In the genomic region with DNA sequence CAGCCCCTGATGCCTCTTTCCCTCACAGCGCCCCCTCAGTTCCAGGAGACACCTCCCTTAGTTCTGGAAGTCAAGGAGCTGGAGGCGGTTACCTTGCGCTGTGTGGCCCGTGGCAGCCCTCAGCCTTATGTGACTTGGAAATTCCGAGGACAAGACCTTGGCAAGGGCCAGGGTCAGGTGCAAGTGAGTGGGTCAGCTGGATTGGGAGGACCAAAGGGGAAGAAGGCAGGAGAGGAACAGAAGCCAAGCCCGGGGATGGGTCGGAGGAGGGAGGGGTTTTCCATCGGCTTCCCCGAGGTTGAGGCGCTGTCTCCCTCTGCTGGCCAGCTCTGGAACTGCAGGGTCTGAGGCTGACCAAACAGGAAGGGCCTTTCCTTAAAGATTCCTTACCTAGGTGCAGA, we compare ENCODE assay signal across 8 mouse cellular contexts. TPM values are rescaled to one million over a fixed set of nuclear protein-coding genes. Genes with fewer than 3 reads are reported as not detected.
A peak's percentile ranks its signal among the peaks of the same experiment; 100 is the strongest.
DNase-seq lines count a peak whose midpoint lies in the region; ATAC-seq lines count a peak whose summit lies in the region.

No protein-coding gene starts in this region.

- H3K27me3 ChIP-seq in intestine, embryonic 14.5 days (replicated peaks; ENCODE audit: control insufficient read depth, insufficient read depth, low read length), result no peaks in the 10 kb centered on the region

- H3K36me3 ChIP-seq in intestine, embryonic 14.5 days (ENCODE audit: control insufficient read depth, insufficient read depth, low read length), result peaks cover 60% of the 10 kb centered on the region

- DNase-seq in embryo, embryonic 10.5 days (ENCODE audit: low spot score), result peak; percentile 90
- DNase-seq in gastrocnemius, postnatal 36 days, result peak; percentile 87 to 88
- DNase-seq in intestine, embryonic 14.5 days (ENCODE audit: low spot score), result peak; percentile 99
- DNase-seq in left cerebral cortex, postnatal 14 days (ENCODE audit: low spot score in 2 of 2), result peak; percentile 77 to 89
- peak; percentile 88 for DNase-seq in right cerebral cortex, postnatal 14 days
- peak; percentile 91 for DNase-seq in urinary bladder, postnatal 14 days (ENCODE audit: low spot score)

- H3K9me3 ChIP-seq in intestine, embryonic 14.5 days (ENCODE audit: control insufficient read depth, low read length), result no peaks in the 10 kb centered on the region

- peaks cover 22% of the 10 kb centered on the region for H3K4me1 ChIP-seq in intestine, embryonic 14.5 days (replicated peaks; ENCODE audit: control insufficient read depth, insufficient read depth, low read length)

- peak; percentile 74 for ATAC-seq in activated CD4-positive, CD25-positive, alpha-beta regulatory T cell, adult 4 months
- ATAC-seq in intestine, embryonic 14.5 days (replicated peaks; ENCODE audit: low FRiP score, low TSS enrichment, low read depth), result peak; percentile 48
- ATAC-seq in megakaryocyte-erythroid progenitor cell, adult 5-6 weeks (replicated peaks; ENCODE audit: low FRiP score, low TSS enrichment, poor library complexity, severe bottlenecking), result peak; percentile 59

- intact Hi-C loops in gastrocnemius, postnatal 36 days (cut with DNase I), result loop anchor here (1.0 kb wide), 1 partner anchor 78 kb away; no protein-coding TSS in a partner anchor
- intact Hi-C loops in left cerebral cortex, postnatal 14 days (cut with DNase I), result loop anchor here (1.0 to 10.0 kb wide), 2 partner anchors 78 to 905 kb away; no protein-coding TSS in a partner anchor

- H3K4me3 ChIP-seq in intestine, embryonic 14.5 days (ENCODE audit: low read depth, low read length), result peak overlapping the region; percentile 13; the same call in 1 of the 2 replicates

- no peak overlapping the region for H3K27ac ChIP-seq in intestine, embryonic 14.5 days (ENCODE audit: low read depth)

- H3K9ac ChIP-seq in intestine, embryonic 14.5 days (ENCODE audit: low read length), result 0 out of 2 replicates have a peak overlapping the region, but pooled peaks have one; percentile 10

- peak overlapping the region; percentile 43 for H3K4me2 ChIP-seq in intestine, embryonic 14.5 days (ENCODE audit: low read length)

- WGBS in intestine, embryonic 14.5 days, result 11% methylated on average over 10 of the region's 10 CpGs

RNA-seq across cellular contexts. Expression of a gene that starts 8.7 kb away (rescaled TPM):
- not detected for polyA plus RNA-seq in activated CD4-positive, CD25-positive, alpha-beta regulatory T cell, adult 4 months (2017; shearing (Covaris generic))
- total RNA-seq in gastrocnemius, postnatal 36 days (2021), result under 1 TPM; 0.36 to 0.59 TPM
- 40.9 and 44.3 TPM in 2 replicates for polyA plus RNA-seq in intestine, embryonic 14.5 days (2014; fragmentation: Nextera tagmentation; extraction: Ambion mirVana)
- total RNA-seq in left cerebral cortex, postnatal 14 days (2021), result 10 to 100 TPM; 10.9 to 15.2 TPM
- not detected in 2 replicates for total RNA-seq in megakaryocyte-erythroid progenitor cell, adult 5-6 weeks (2014; fragmentation: Nextera tagmentation)
- 0.09 TPM in 1 of 2 replicates, not detected in the other for total RNA-seq in megakaryocyte-erythroid progenitor cell, adult 5-6 weeks (2017)

RNA-seq across cellular contexts. Expression of a gene that starts 9.6 kb away (rescaled TPM):
- 100 to 1,000 TPM; 319 to 387 TPM for polyA plus RNA-seq in activated CD4-positive, CD25-positive, alpha-beta regulatory T cell, adult 4 months (2017; shearing (Covaris generic))
- total RNA-seq in gastrocnemius, postnatal 36 days (2021), result 10 to 100 TPM; 20.4 to 23.5 TPM
- 241 TPM in 2 replicates for polyA plus RNA-seq in intestine, embryonic 14.5 days (2014; fragmentation: Nextera tagmentation; extraction: Ambion mirVana)
- 10 to 100 TPM; 12.3 to 15.1 TPM for total RNA-seq in left cerebral cortex, postnatal 14 days (2021)
- 244 and 269 TPM in 2 replicates for total RNA-seq in megakaryocyte-erythroid progenitor cell, adult 5-6 weeks (2014; fragmentation: Nextera tagmentation)
- total RNA-seq in megakaryocyte-erythroid progenitor cell, adult 5-6 weeks (2017), result 147 and 171 TPM in 2 replicates

RNA-seq across cellular contexts. Expression of a gene that starts 15.1 kb away (rescaled TPM):
- polyA plus RNA-seq in activated CD4-positive, CD25-positive, alpha-beta regulatory T cell, adult 4 months (2017; shearing (Covaris generic)), result under 1 TPM in 1 of 2 experiments, not detected in 1; 0.25 TPM
- total RNA-seq in gastrocnemius, postnatal 36 days (2021), result under 1 TPM; 0.20 to 0.33 TPM
- polyA plus RNA-seq in intestine, embryonic 14.5 days (2014; fragmentation: Nextera tagmentation; extraction: Ambion mirVana), result 1.8 and 2.0 TPM in 2 replicates
- under 1 TPM; 0.53 to 0.93 TPM for total RNA-seq in left cerebral cortex, postnatal 14 days (2021)
- not detected in 2 replicates for total RNA-seq in megakaryocyte-erythroid progenitor cell, adult 5-6 weeks (2014; fragmentation: Nextera tagmentation)
- total RNA-seq in megakaryocyte-erythroid progenitor cell, adult 5-6 weeks (2017), result not detected in 2 replicates

RNA-seq across cellular contexts. Expression of a gene that starts 30.3 kb away (rescaled TPM):
- polyA plus RNA-seq in activated CD4-positive, CD25-positive, alpha-beta regulatory T cell, adult 4 months (2017; shearing (Covaris generic)), result under 1 TPM; 0.09 to 0.75 TPM
- total RNA-seq in gastrocnemius, postnatal 36 days (2021), result under 1 TPM in 1 of 2 experiments, not detected in 1; 0.33 TPM
- polyA plus RNA-seq in intestine, embryonic 14.5 days (2014; fragmentation: Nextera tagmentation; extraction: Ambion mirVana), result 1.1 and 1.9 TPM in 2 replicates
- 1 to 10 TPM; 3.6 to 3.7 TPM for total RNA-seq in left cerebral cortex, postnatal 14 days (2021)
- total RNA-seq in megakaryocyte-erythroid progenitor cell, adult 5-6 weeks (2014; fragmentation: Nextera tagmentation), result not detected in 2 replicates
- total RNA-seq in megakaryocyte-erythroid progenitor cell, adult 5-6 weeks (2017), result 0.75 TPM in 1 of 2 replicates, not detected in the other

Comparison
In these comparisons a context has a peak if more than half of its experiments do, and no peak if none do; other contexts are left out.
1. RNA of a gene that starts 8.7 kb away (total RNA-seq): 10.9 to 15.2 TPM in left cerebral cortex, postnatal 14 days; 0.36 to 0.59 TPM in gastrocnemius, postnatal 36 days and 0.09 TPM in megakaryocyte-erythroid progenitor cell, adult 5-6 weeks; every median in the first group is over 4 times any median in the second.
2. RNA of a gene that starts 9.6 kb away (total RNA-seq): 147 to 269 TPM in megakaryocyte-erythroid progenitor cell, adult 5-6 weeks; 20.4 to 23.5 TPM in gastrocnemius, postnatal 36 days and 12.3 to 15.1 TPM in left cerebral cortex, postnatal 14 days; every median in the first group is over 4 times any median in the second.
3. Peak in every context shown above with its lines, with median percentiles within 50 percentile points of each other: ATAC-seq and DNase-seq.